Comparison of ENCODE assay signal across 17 mouse cellular contexts in the genomic region with DNA sequence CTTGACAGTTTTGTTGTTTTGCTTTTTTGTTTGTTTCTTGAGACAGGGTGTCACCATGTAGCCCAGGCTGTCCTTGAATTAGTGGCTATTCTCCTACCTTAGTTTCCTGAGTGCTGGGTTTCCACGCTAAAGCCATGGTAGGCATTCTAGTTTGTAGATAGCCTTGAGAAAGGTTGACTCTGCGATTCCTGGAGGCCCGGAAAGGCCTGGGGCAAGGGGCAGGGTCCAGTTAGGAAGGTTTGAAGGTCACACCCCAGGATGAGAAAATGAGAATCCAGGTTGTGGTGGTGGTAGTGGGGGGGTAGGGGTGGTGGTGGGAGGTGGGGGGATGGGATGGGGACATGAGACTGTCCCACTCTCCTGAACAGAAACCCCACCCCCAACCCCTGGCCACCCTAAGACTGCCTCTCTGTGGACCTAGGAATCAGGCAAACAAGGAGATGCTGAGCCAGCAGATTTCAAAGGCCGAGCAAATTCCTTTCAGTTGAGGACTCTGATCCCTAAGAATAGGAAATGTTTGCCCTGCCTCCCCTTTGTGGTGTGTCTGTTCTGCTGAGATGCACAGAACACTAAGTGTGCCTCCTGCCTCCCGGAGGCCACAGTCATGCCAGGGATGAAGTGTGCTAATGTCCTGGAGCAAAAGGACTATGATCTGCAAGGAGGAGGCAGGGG. TPM values are rescaled to one million over a fixed set of nuclear protein-coding genes. Genes with fewer than 3 reads are reported as not detected.
DNase-seq lines count a peak whose midpoint lies in the region; ATAC-seq and TF ChIP-seq lines count a peak whose summit lies in the region.
"Had no signal": no experiment of that assay in that cellular context is flagged by ENCODE, and none has a peak within 500 bp of the region (broad histone marks: within the 10 kb centered on the region; RNA-seq: fewer than 3 reads in every experiment).

No protein-coding gene starts in this region.

- H3K9me3 ChIP-seq in heart, embryonic 13.5 days, result no peaks in the 10 kb centered on the region
- no peaks in the 10 kb centered on the region for H3K9me3 ChIP-seq in hindbrain, postnatal 0 days (ENCODE audit: low read length)
- H3K9me3 ChIP-seq: hindbrain, embryonic 15.5 days had no signal

- no peak for DNase-seq in heart, postnatal 14 days
- DNase-seq in ES-CJ7 (ENCODE audit: low read depth, low spot score), result peak; percentile 86
- peak; percentile 95 for DNase-seq in kidney, adult 2 months
- peak; percentile 84 to 92 for DNase-seq in kidney, postnatal 36 days
- no peak for DNase-seq in hindbrain, postnatal 0 days (ENCODE audit: low spot score)
- no peak for DNase-seq in frontal cortex, postnatal 14 days (ENCODE audit: low spot score in 2 of 2)
- DNase-seq in thymus, postnatal 36 days, result no peak
- DNase-seq: cerebellum, adult 2 months; forebrain, postnatal 0 days; right cerebral cortex, postnatal 14 days; thymus, postnatal 4 days had no signal

- 58% methylated on average over 5 of the region's 5 CpGs for WGBS in heart, embryonic 13.5 days
- 45% methylated on average over 5 of the region's 5 CpGs for WGBS in kidney, adult 2 months
- 66% methylated on average over 5 of the region's 5 CpGs for WGBS in hindbrain, postnatal 0 days

- peaks cover 26% of the 10 kb centered on the region for H3K4me1 ChIP-seq in heart, embryonic 13.5 days
- peaks cover 13% of the 10 kb centered on the region; the same call in 1 of the 2 replicates for H3K4me1 ChIP-seq in kidney, adult 2 months (ENCODE audit: control insufficient read depth, insufficient read depth, low read length)
- H3K4me1 ChIP-seq in hindbrain, postnatal 0 days (ENCODE audit: insufficient read depth, low read length), result no peaks in the 10 kb centered on the region
- H3K4me1 ChIP-seq: hindbrain, embryonic 15.5 days had no signal

- no peak for ATAC-seq in heart, embryonic 13.5 days (ENCODE audit: extremely low read depth, insufficient number of reproducible peaks, low FRiP score, low TSS enrichment)
- ATAC-seq in hindbrain, postnatal 0 days, result no peak
- ATAC-seq: forebrain, postnatal 0 days; lung, postnatal 0 days had no signal

- H3K36me3 ChIP-seq in heart, embryonic 13.5 days, result peaks cover 73% of the 10 kb centered on the region
- no peaks in the 10 kb centered on the region for H3K36me3 ChIP-seq in kidney, adult 2 months (ENCODE audit: control insufficient read depth, insufficient read depth, low read length)
- no peaks in the 10 kb centered on the region for H3K36me3 ChIP-seq in hindbrain, postnatal 0 days (ENCODE audit: insufficient read depth, low read length)
- H3K36me3 ChIP-seq: hindbrain, embryonic 15.5 days had no signal

- TF ChIP-seq CTCF in kidney, adult 2 months (conservative IDR thresholded peaks at IDR 0.05; ENCODE audit: insufficient read depth, insufficient read length, low read depth, low read length), result no peak
- no peak for TF ChIP-seq CTCF in hindbrain, postnatal 0 days (IDR thresholded peaks at IDR 0.05; ENCODE audit: low read depth)

- no peak overlapping the region for H3K4me3 ChIP-seq in heart, embryonic 13.5 days
- H3K4me3 ChIP-seq in kidney, adult 2 months (ENCODE audit: insufficient read depth, low read depth, low read length), result peak overlapping the region; percentile 23
- no peak overlapping the region for H3K4me3 ChIP-seq in hindbrain, postnatal 0 days (ENCODE audit: low read length)
- H3K4me3 ChIP-seq: hindbrain, embryonic 15.5 days had no signal

- 0 out of 2 replicates have a peak overlapping the region, but pooled peaks have one; percentile 29 for H3K9ac ChIP-seq in heart, embryonic 13.5 days
- no peak overlapping the region for H3K9ac ChIP-seq in hindbrain, postnatal 0 days (replicated peaks; ENCODE audit: low read length)
- H3K9ac ChIP-seq: forebrain, postnatal 0 days; hindbrain, embryonic 15.5 days had no signal

- no peak for TF ChIP-seq POLR2A in kidney, adult 2 months (IDR thresholded peaks at IDR 0.05; ENCODE audit: low read depth, low read length)

- no peak overlapping the region for H3K27ac ChIP-seq in heart, embryonic 13.5 days (replicated peaks)
- peak overlapping the region; percentile 80 for H3K27ac ChIP-seq in kidney, adult 2 months (ENCODE audit: insufficient read depth, low read depth, low read length)
- no peak overlapping the region for H3K27ac ChIP-seq in hindbrain, postnatal 0 days
- H3K27ac ChIP-seq: hindbrain, embryonic 15.5 days had no signal

- intact Hi-C loops in heart, postnatal 14 days (cut with DNase I), result no loop called here

- H3K27me3 ChIP-seq in heart, embryonic 13.5 days (replicated peaks), result no peaks in the 10 kb centered on the region
- no peaks in the 10 kb centered on the region for H3K27me3 ChIP-seq in kidney, adult 2 months (replicated peaks; ENCODE audit: control insufficient read depth, insufficient read depth, low read length)
- no peaks in the 10 kb centered on the region for H3K27me3 ChIP-seq in hindbrain, postnatal 0 days (ENCODE audit: insufficient read depth, low read length)
- H3K27me3 ChIP-seq: hindbrain, embryonic 15.5 days had no signal

- no peak overlapping the region for H3K4me2 ChIP-seq in heart, embryonic 13.5 days
- H3K4me2 ChIP-seq in hindbrain, postnatal 0 days (ENCODE audit: low read depth, low read length), result no peak overlapping the region
- H3K4me2 ChIP-seq: hindbrain, embryonic 15.5 days; liver, embryonic 11.5 days had no signal

RNA-seq across cellular contexts. Expression of a gene that starts 12.1 kb away (rescaled TPM):
- 108 and 136 TPM in 2 replicates for polyA plus RNA-seq in heart, embryonic 13.5 days (2015; fragmentation: Nextera tagmentation; extraction: Ambion mirVana)
- total RNA-seq in heart, postnatal 14 days (2021), result 100 to 1,000 TPM; 193 to 217 TPM
- polyA plus RNA-seq in kidney, adult 2 months (2012; rRNA removed), result 4.2 and 7.4 TPM in 2 replicates
- 0.32 and 1.5 TPM in 2 replicates for total RNA-seq in hindbrain, postnatal 0 days (2014; rRNA removed)
- 0.84 and 1.1 TPM in 2 replicates for polyA plus RNA-seq in hindbrain, postnatal 0 days (2015; fragmentation: Nextera tagmentation; extraction: Ambion mirVana)

RNA-seq across cellular contexts. Expression of a gene that starts 16.0 kb away (rescaled TPM):
- polyA plus RNA-seq in heart, embryonic 13.5 days (2015; fragmentation: Nextera tagmentation; extraction: Ambion mirVana), result 0.11 and 0.19 TPM in 2 replicates
- under 1 TPM; 0.68 to 0.96 TPM for total RNA-seq in heart, postnatal 14 days (2021)
- polyA plus RNA-seq in kidney, adult 2 months (2012; rRNA removed), result 32.3 and 33.3 TPM in 2 replicates
- 0.43 TPM in 1 of 2 replicates, not detected in the other for total RNA-seq in hindbrain, postnatal 0 days (2014; rRNA removed)
- polyA plus RNA-seq in hindbrain, postnatal 0 days (2015; fragmentation: Nextera tagmentation; extraction: Ambion mirVana), result 0.09 and 0.18 TPM in 2 replicates
- total RNA-seq: forebrain, postnatal 0 days; left cerebral cortex, postnatal 25 days had no signal
- polyA plus RNA-seq: C2C12; liver, embryonic 11.5 days had no signal

RNA-seq across cellular contexts. Expression of a gene that starts 39.3 kb away (rescaled TPM):
- polyA plus RNA-seq in heart, embryonic 13.5 days (2015; fragmentation: Nextera tagmentation; extraction: Ambion mirVana), result 13.4 and 13.5 TPM in 2 replicates
- total RNA-seq in heart, postnatal 14 days (2021), result 1 to 10 TPM; 6.6 to 8.6 TPM
- 3.3 and 3.4 TPM in 2 replicates for polyA plus RNA-seq in kidney, adult 2 months (2012; rRNA removed)
- 25.5 and 35.2 TPM in 2 replicates for total RNA-seq in hindbrain, postnatal 0 days (2014; rRNA removed)
- polyA plus RNA-seq in hindbrain, postnatal 0 days (2015; fragmentation: Nextera tagmentation; extraction: Ambion mirVana), result 23.3 and 24.8 TPM in 2 replicates

RNA-seq across cellular contexts. Expression of a gene that starts 56.7 kb away (rescaled TPM):
- polyA plus RNA-seq in heart, embryonic 13.5 days (2015; fragmentation: Nextera tagmentation; extraction: Ambion mirVana), result 2.7 and 3.3 TPM in 2 replicates
- total RNA-seq in heart, postnatal 14 days (2021), result 10 to 100 TPM; 11.4 to 12.0 TPM
- 1.1 and 1.3 TPM in 2 replicates for polyA plus RNA-seq in kidney, adult 2 months (2012; rRNA removed)
- 0.54 and 1.8 TPM in 2 replicates for total RNA-seq in hindbrain, postnatal 0 days (2014; rRNA removed)
- 0.39 and 0.66 TPM in 2 replicates for polyA plus RNA-seq in hindbrain, postnatal 0 days (2015; fragmentation: Nextera tagmentation; extraction: Ambion mirVana)

Comparison
In these comparisons a context has a peak if more than half of its experiments do, and no peak if none do; other contexts are left out.
1. DNase-seq: peak in ES-CJ7 (single experiment), kidney, adult 2 months (single experiment) and kidney, postnatal 36 days (2 of 2); none in heart, postnatal 14 days (0 of 2), hindbrain, postnatal 0 days (single experiment), frontal cortex, postnatal 14 days (0 of 2) and thymus, postnatal 36 days (0 of 2).
2. RNA of a gene that starts 12.1 kb away (polyA plus RNA-seq): 108 to 136 TPM in heart, embryonic 13.5 days; 4.2 to 7.4 TPM in kidney, adult 2 months and 0.84 to 1.1 TPM in hindbrain, postnatal 0 days; every median in the first group is over 10 times any median in the second.
3. RNA of a gene that starts 16.0 kb away (polyA plus RNA-seq): 32.3 to 33.3 TPM in kidney, adult 2 months; 0.09 to 0.18 TPM in hindbrain, postnatal 0 days and 0.11 to 0.19 TPM in heart, embryonic 13.5 days; every median in the first group is over 10 times any median in the second.